Mouse (Mus musculus) brain, embryonic 14.5 days (tissue): ENCODE results near the gene Rfxank.

Experiments
- CTCF ChIP-seq: fragments of 200-500 bp; IDR thresholded peaks from 2 replicates; pipeline ENCODE4 v1.5.1; 2012; ENCODE audit warnings: inconsistent platforms, mild to moderate bottlenecking, moderate library complexity, borderline replicate concordance; ENCODE audit not compliant: insufficient read depth, insufficient read length; ENCODE audit errors: extremely low read depth
- POLR2A ChIP-seq: fragments of 200-500 bp; IDR thresholded peaks from 2 replicates; pipeline ENCODE4 v1.6.1; 2012; ENCODE audit warnings: mild to moderate bottlenecking, inconsistent platforms, borderline replicate concordance; ENCODE audit not compliant: poor library complexity, insufficient read depth, insufficient read length, severe bottlenecking; ENCODE audit errors: extremely low read depth

GRCm38 (mm10) chr8:70150158-70150557 lies 11.2 kb upstream of the Rfxank start:
- TF ChIP-seq POLR2A (no peak), CTCF (no peak)
